Mouse (Mus musculus) gastrocnemius, postnatal 14 days (tissue): ENCODE data around the gene Slc35e2. TPM values are rescaled to one million over a fixed set of nuclear protein-coding genes. Genes with fewer than 3 reads are reported as not detected.
"Not testable (repeated sequence)": the region's sequence is repeated elsewhere in the genome, so short reads cannot be mapped to it uniquely, and the experiment has no call there.

Experiments
- DNase-seq: peaks from one replicate; pipeline ENCODE4 v3.0.0; 2021; ENCODE audit warnings: mixed read lengths
- intact Hi-C: fragments of 180-260 bp; cut with DNase I; formaldehyde crosslinking; loops from one replicate; pipeline ENCODE4 v1.15.1; 2025; ENCODE audit warnings: low total_unique reads
- long read RNA-seq, 2 experiments: library from polyadenylated mRNA; stranded (forward); transcript quantifications; one replicate each; pipeline ENCODE4 v2.0.0; 2021
- total RNA-seq, 2 experiments: library from RNA; stranded (reverse); gene quantifications; 2 replicates each; pipeline ENCODE4 v1.2.3; 2021

The Slc35e2 gene
- 1 to 10 TPM; 4.6 to 4.7 TPM for total RNA-seq
- long read RNA-seq, experiment 1, partial matches to known transcripts: 0 of 1 reads
- long read RNA-seq, experiment 1, other reads (novel, unspliced or antisense): 0 of 1 reads
- long read RNA-seq, experiment 2: 0 reads

DNA sequence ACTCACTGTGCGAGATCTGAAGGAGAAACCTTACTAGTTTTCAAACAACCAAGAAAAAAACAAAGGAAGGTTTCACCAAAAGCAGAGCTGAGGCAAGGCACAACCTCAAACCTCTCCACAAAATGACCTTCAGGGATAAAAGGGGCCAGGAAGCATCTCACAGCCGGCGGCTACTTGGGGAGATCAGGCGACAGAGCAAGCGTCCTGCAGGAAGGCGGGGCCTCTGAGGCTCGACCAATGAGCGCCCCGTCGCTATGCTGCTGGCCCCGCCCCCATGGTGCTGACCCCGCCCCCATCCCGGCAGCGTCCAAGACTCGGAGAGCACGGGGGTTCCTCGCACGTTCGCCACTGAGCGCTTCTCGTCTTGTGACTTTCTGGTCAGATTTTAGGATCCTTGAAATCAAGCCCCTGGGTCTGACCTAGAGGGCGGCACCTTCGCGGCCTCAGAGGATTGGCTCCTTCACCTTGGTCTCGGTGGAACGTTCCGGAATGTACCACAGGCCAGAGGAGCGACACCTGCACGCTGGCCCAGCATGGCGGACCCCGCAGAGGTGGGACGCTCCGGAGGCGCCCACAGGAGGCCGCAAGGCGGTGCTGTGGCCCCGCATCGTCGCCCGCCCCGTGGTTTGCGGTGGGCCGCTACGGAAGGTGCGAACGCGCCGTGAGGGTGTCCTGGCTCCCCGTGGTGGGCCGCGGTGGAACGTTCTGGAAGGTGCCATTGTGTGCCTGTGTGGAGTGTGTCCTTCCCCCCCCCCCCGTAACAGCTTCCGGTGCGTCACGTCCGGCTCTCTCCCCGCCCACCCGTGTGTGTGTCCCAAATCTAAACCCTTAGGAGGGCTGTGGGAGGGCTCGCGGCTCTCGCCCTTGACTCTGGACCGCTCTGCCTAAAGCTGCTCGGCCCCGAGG lies at the start of gene Slc35e2:
Slc35e2 (plus strand) TSS at position 326 of the 906 bp plus-strand sequence.
- DNase-seq: peak; percentile 94
- intact Hi-C loops: no loop called here

- intact Hi-C loops: no loop called here
- no peak for DNase-seq
Measured at GRCm38 (mm10) chr4:155552917-155553532, 48.2 kb upstream of the Slc35e2 start.

DNA sequence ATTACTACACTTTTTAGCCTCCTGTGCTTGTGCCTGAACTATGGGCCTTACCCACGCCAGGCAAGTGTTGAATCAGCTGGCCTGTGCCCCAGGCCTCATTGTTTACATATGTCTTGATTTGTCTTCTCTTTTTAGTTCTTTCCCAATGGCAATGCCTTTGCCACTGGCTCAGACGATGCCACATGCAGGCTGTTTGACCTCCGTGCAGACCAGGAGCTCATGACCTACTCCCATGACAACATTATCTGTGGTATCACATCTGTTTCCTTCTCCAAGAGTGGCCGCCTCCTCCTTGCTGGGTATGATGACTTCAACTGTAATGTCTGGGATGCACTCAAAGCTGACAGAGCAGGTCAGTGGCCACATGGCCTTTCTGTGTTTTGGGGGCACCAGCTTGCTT lies 46.3 kb upstream of the Slc35e2 start:
- no peak for DNase-seq
- intact Hi-C loops: no loop called here

DNA sequence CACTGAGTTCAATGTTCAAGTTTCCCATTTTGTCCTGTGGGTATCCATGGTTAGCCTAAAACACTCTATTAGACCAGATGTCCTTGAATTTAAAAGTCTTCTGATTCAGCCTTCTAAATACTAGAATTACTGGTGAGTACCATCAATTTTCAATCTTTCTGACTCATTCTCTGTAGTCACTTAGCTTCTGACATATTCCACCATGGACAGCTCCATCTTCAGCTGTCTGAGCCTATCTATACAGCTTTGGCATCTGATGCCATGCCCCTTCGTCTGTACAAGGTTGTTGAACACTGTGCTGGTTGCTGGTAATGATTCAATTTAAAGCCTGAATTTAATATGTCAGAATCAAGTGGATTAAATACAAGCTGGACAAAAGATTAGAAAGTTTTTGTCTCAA lies 45.8 kb upstream of the Slc35e2 start:
- intact Hi-C loops: no loop called here
- no peak for DNase-seq

DNA sequence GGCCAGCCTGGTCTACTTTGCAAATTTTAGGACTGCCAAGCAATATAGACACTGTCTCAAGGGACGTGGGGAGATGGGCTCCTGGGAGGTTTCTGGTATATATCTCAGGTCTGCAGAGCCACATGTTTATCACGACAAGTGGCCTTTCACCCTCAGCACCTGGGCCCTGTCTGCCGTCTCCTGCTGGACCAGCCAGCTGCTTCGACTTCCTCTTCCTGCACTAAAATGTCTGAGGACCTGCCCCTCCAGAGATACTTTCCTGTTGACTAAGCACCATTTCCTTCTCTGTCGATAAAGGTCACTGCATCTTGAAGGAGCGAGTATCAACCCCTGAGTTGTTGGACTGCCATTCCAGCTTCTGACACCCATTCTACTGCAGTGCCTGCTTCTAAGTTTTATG lies 41.8 kb upstream of the Slc35e2 start:
- no peak for DNase-seq
- intact Hi-C loops: no loop called here

- no peak for DNase-seq
- intact Hi-C loops: no loop called here
Measured at GRCm38 (mm10) chr4:155560932-155561331, 40.3 kb upstream of the Slc35e2 start.

- DNase-seq: no peak
- intact Hi-C loops: no loop called here
Measured at GRCm38 (mm10) chr4:155561661-155562442, 39.4 kb upstream of the Slc35e2 start, which contains the start of gene Nadk. Gene Nadk (plus strand): TSS chr4:155562378.

DNA sequence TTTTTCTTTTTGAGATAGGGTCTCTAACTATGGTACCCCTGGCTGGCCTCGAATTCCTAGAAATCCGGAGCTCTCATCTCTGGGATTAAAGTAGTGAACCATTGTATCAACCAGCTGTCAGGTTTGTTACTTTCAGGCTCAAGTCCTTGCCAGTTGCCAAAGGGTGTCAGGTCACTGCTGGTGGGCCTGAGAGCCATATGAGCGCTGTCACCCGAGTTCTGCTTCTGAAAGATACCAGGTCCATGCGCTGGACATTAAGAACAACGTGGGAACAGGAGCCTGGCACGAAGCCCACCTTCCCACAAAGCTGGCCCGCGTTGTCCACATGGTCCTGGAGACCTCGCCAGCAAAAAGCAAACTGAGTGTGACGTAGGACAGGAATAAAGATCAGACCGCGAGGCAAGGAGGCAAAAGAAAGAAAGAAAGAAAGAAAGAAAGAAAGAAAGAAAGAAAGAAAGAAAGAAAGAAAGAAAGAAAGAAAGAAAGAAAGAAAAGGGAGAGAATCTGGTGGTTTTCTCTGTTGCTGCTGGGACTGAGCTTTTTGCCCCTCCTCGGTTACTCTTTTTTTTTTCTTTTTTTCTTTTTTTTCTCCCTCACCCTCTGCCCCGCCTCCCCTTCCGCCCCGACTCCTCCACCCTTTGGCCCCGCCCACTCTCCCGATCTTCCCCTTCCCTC lies 38.4 kb upstream of the Slc35e2 start:
- intact Hi-C loops: no loop called here

DNA sequence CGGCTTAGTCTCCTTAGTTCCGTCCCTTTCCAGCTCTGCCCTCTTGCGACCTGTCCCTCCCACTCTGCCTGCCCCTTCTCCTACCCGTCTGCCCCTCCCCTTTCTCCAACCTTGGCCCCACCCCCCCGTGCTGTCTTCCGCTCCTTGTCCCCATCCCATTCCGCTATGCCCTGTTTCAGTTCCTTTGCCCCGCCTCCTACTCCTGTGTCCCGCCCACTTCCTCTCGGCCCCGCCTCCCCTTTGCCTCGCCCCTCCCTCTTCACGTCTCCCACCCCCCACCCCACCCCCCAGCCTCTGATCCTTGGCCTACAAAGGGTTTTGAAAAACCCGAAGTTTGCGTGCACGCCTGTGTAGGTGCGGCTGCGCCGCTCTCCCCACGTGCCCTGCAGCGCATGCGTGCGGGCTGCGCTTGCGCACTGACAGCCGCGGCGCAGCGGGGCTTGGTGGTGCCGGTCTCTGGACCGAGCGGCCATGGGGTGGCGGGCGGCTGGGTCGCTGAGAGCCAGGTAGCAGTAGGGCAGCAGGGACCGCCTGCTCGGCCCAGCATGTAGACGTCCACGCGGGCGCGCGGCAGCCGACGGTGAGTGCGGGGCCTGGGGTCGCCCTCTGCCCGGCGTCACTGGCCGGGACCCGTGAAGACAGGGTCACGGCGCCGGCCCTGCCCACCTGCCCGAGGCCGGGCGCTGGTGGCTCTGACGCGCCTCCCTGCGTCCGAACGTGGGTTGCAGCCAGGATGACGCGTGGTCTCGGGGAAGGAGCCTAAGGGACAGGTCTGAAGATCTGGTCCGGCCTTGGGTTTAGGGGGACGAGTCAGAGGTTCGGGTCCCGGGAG lies 37.6 kb upstream of the Slc35e2 start:
- intact Hi-C loops: no loop called here
- peak; percentile 96 for DNase-seq

More for the DNA sequence above, 38.4 kb upstream of the Slc35e2 start:
- peak; percentile 67 for DNase-seq

DNA sequence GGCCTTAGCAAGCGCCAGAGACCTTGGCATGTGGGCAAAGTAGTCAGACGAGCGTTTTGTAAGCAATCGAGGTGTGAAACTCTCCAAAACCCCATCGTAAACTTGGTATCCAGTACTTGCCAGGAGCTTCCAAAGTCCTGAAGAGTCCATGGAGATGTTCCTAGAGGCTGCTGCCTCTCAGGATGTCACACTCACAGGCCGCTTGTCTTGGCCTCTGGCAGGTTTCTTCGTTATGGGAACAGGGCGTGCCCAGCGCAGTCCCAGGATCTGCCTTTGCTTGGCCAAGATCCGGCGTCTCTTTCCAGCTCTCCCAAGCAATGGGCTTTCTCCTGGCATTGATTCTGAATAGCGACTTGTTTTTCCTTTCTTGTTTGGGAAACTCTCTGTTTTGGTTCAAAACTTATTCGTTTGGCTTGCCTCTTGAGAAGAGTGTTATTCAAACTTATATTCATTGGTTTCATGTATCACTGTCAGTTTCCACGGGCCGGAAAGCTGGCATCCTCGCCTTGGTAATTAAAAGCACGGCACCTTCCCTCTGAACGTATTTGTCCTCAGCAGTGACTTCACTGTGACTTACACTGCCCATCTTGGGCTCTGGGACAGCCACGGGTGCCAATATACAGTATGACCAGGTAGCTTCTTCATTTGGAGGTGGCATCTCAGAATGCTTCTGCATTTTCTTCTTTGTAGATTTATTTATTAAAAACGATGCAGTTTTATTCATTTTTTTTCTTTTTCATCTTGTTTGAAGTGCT lies 36.7 kb upstream of the Slc35e2 start:
- intact Hi-C loops: no loop called here
- DNase-seq: peak; percentile 55

DNA sequence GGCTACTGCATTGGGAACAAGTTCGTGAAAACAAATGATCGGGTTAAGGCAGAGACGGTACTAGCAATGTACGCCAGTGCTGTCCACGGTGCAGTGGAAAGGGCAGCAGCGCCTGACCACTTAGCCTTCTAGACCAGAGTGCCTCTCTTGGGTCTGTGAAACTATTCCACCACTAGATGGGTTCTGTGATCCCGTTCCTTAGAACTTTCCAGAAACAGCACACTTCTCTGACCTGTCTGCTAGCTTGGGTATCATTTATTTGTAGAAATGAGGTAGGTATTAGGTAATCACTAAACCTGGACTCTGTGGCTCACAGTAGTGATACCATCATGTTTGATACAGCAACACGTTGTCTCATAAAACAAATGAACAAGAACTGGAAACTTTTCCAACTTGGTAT lies 34.7 kb upstream of the Slc35e2 start:
- no peak for DNase-seq
- intact Hi-C loops: no loop called here

DNA sequence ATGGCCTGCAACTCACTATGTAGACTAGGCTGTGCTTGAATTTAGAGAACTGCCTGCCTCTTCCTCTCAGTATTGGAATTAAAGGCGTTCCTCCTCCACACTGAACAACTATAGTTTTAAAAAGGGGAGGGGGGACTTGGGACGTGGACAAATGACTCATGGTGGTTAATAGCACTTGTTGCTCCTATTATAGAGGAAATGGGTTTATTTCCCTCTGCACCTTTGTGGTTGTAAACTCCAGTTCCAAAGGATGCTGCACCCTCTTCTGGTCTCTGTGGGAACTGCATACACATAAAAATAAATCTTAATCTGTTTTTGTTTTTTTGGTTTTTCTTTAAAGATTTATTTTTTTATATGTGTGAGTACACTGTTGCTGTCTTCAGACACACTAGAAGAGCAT lies 33.0 kb upstream of the Slc35e2 start:
- DNase-seq: no peak
- intact Hi-C loops: no loop called here

- intact Hi-C loops: no loop called here
- no peak for DNase-seq
Measured at GRCm38 (mm10) chr4:155568632-155569370, 32.4 kb upstream of the Slc35e2 start.

DNA sequence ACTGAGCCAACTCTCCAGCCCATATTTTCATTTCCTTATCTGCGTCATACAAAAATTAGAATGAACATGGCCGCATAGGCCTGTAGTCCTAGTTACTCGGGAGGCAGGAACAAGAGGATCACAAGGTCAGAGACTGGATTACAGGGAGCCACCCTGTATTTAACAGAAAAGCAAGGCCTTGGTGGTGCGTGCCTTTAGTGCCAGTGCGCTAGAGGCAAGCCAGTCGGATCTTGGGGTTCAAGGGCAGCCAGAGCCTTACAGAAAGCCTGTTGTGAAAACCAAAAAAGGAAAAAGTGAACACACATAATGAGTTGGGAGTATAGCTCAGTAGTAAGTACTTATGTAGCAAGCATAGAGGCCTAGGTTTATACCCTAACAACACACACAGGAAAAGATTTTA lies 31.4 kb upstream of the Slc35e2 start:
- intact Hi-C loops: no loop called here
- DNase-seq: no peak

- DNase-seq, intact Hi-C loops: not testable (repeated sequence)
Measured at GRCm38 (mm10) chr4:155570315-155570714, 30.9 kb upstream of the Slc35e2 start.

GRCm38 (mm10) chr4:155571442-155571841 lies 29.8 kb upstream of the Slc35e2 start:
- intact Hi-C loops: no loop called here
- no peak for DNase-seq

GRCm38 (mm10) chr4:155573155-155573554 lies 28.1 kb upstream of the Slc35e2 start:
- DNase-seq: no peak
- intact Hi-C loops: no loop called here
